Mouse (Mus musculus) C2C12 (cell line): ENCODE measurements around the gene Arhgef3. TPM values are rescaled to one million over a fixed set of nuclear protein-coding genes. Genes with fewer than 3 reads are reported as not detected.

ENCODE experiments used
- H3K27me3 ChIP-seq: one replicate; pipeline ENCODE4 v1.6.1; 2011; ENCODE audit not compliant: control insufficient read depth, insufficient read depth, insufficient read length
- H3K36me3 ChIP-seq: one replicate; pipeline ENCODE4 v1.6.1; 2011; ENCODE audit not compliant: control insufficient read depth, insufficient read depth
- H3K4me3 ChIP-seq: one replicate; pipeline ENCODE4 v1.5.1; 2011; ENCODE audit warnings: mild to moderate bottlenecking, control low read depth; ENCODE audit not compliant: poor library complexity, insufficient read depth, severe bottlenecking
- H3K79me2 ChIP-seq: one replicate; pipeline ENCODE4 v1.6.1; 2011; ENCODE audit not compliant: control insufficient read depth, insufficient read depth
- H3K79me3 ChIP-seq: one replicate; pipeline ENCODE4 v1.6.1; 2011; ENCODE audit warnings: low read depth, control low read depth
- H3ac ChIP-seq: one replicate; pipeline ENCODE3; 2011; ENCODE audit warnings: low read depth; ENCODE audit not compliant: control insufficient read depth, insufficient read length
- CEBPB ChIP-seq: IDR thresholded peaks from one replicate; pipeline ENCODE4 v1.6.1; 2011; ENCODE audit warnings: low read depth, mild to moderate bottlenecking, control low read depth, moderate library complexity
- CTCF ChIP-seq: IDR thresholded peaks from one replicate; pipeline ENCODE4 v1.5.1; 2011; ENCODE audit not compliant: control insufficient read depth, insufficient read depth, insufficient read length
- FOSL1 ChIP-seq: IDR thresholded peaks from one replicate; pipeline ENCODE4 v1.8.0; 2011; ENCODE audit warnings: mild to moderate bottlenecking, low read length; ENCODE audit not compliant: poor library complexity, insufficient read depth, severe bottlenecking
- MAX ChIP-seq: IDR thresholded peaks from one replicate; pipeline ENCODE4 v1.6.1; 2011; ENCODE audit warnings: mild to moderate bottlenecking, control low read depth
- MYOD1 ChIP-seq: IDR thresholded peaks from one replicate; pipeline ENCODE4 v1.6.1; 2011; ENCODE audit warnings: low read depth; ENCODE audit not compliant: control insufficient read depth, insufficient read length
- MYOG ChIP-seq: IDR thresholded peaks from one replicate; pipeline ENCODE4 v1.6.1; 2011; ENCODE audit not compliant: control insufficient read depth, insufficient read length; ENCODE audit errors: extremely low read depth
- USF1 ChIP-seq: IDR thresholded peaks from one replicate; pipeline ENCODE4 v1.6.1; 2011; ENCODE audit warnings: low read depth, mild to moderate bottlenecking, control low read depth, moderate library complexity
- polyA plus RNA-seq: library from polyadenylated mRNA; unstranded; fragments of >200 nt; fragmentation: generic; extraction: Trizol; gene quantifications from one replicate; pipeline ENCODE4 v1.2.1, GENCODE M21; 2012; ENCODE audit warnings: missing spikeins

Arhgef3 gene
- polyA plus RNA-seq, 1 experiment = 1.1 TPM

GRCm38 (mm10) chr14:27349828-27350729, 235.4 kb downstream of the Arhgef3 start:
- no peak for TF ChIP-seq FOSL1
- no peak for TF ChIP-seq MYOG
- no peak for TF ChIP-seq MYOD1
- TF ChIP-seq MAX = no peak
- no peak for TF ChIP-seq CTCF
- H3K4me3 ChIP-seq = no peak overlapping the region
- H3K36me3 ChIP-seq = no peaks in the 10 kb centered on the region
- H3K79me3 ChIP-seq = no peaks in the 10 kb centered on the region
- no peak overlapping the region for H3ac ChIP-seq
- H3K79me2 ChIP-seq = no peaks in the 10 kb centered on the region
- no peaks in the 10 kb centered on the region for H3K27me3 ChIP-seq

- TF ChIP-seq CEBPB = no peak
- no peak for TF ChIP-seq MYOG
- TF ChIP-seq MAX = no peak
- TF ChIP-seq MYOD1 = no peak
- no peak for TF ChIP-seq USF1
- no peak for TF ChIP-seq FOSL1
- TF ChIP-seq CTCF = no peak
- Histone ChIP-seq H3K79me2 (no peaks in the 10 kb centered on the region), H3K27me3 (no peaks in the 10 kb centered on the region), H3ac (no peak overlapping the region), H3K4me3 (no peak overlapping the region), H3K36me3 (no peaks in the 10 kb centered on the region), H3K79me3 (no peaks in the 10 kb centered on the region)
Measured at GRCm38 (mm10) chr14:27351051-27351475, 236.4 kb downstream of the Arhgef3 start.

GRCm38 (mm10) chr14:27351476-27352079, 236.9 kb downstream of the Arhgef3 start:
- TF ChIP-seq MAX = no peak
- no peak for TF ChIP-seq MYOD1
- no peak for TF ChIP-seq FOSL1
- no peak for TF ChIP-seq USF1
- no peak for TF ChIP-seq MYOG
- TF ChIP-seq CEBPB = no peak
- TF ChIP-seq CTCF = no peak
- H3K27me3 ChIP-seq = no peaks in the 10 kb centered on the region
- H3K4me3 ChIP-seq = no peak overlapping the region
- no peak overlapping the region for H3ac ChIP-seq
- H3K36me3 ChIP-seq = no peaks in the 10 kb centered on the region
- no peaks in the 10 kb centered on the region for H3K79me2 ChIP-seq
- no peaks in the 10 kb centered on the region for H3K79me3 ChIP-seq

- Histone ChIP-seq H3K36me3 (no peaks in the 10 kb centered on the region), H3K79me2 (no peaks in the 10 kb centered on the region), H3K27me3 (no peaks in the 10 kb centered on the region), H3K79me3 (no peaks in the 10 kb centered on the region), H3ac (no peak overlapping the region), H3K4me3 (no peak overlapping the region)
- TF ChIP-seq MYOD1 = no peak
- TF ChIP-seq MAX = no peak
- no peak for TF ChIP-seq FOSL1
- no peak for TF ChIP-seq CEBPB
- no peak for TF ChIP-seq MYOG
- TF ChIP-seq USF1 = no peak
- TF ChIP-seq CTCF = no peak
Measured at GRCm38 (mm10) chr14:27352470-27352869, 237.8 kb downstream of the Arhgef3 start.

- Histone ChIP-seq H3K79me2 (no peaks in the 10 kb centered on the region), H3K4me3 (no peak overlapping the region), H3K36me3 (no peaks in the 10 kb centered on the region), H3K27me3 (no peaks in the 10 kb centered on the region), H3K79me3 (no peaks in the 10 kb centered on the region), H3ac (no peak overlapping the region)
- TF ChIP-seq USF1 (no peak), MYOG (no peak)
Measured at GRCm38 (mm10) chr14:27355151-27355550, 240.5 kb downstream of the Arhgef3 start.
